Mouse (Mus musculus) hindbrain, embryonic 10.5 days (tissue): ENCODE measurements around the gene Card19. TPM values are rescaled to one million over a fixed set of nuclear protein-coding genes. Genes with fewer than 3 reads are reported as not detected.

Source experiments
- DNase-seq: peaks from one replicate; pipeline ENCODE4 v3.0.0-alpha.2; 2017; ENCODE audit warnings: low spot score
- H3K27ac ChIP-seq: fragments of 300-500 bp; sonication (generic); 2 replicates; pipeline ENCODE4 v1.5.1; 2016; ENCODE audit warnings: mild to moderate bottlenecking, moderate library complexity
- H3K27me3 ChIP-seq: fragments of 300-500 bp; sonication (generic); 2 replicates; pipeline ENCODE4 v1.6.1; 2016; ENCODE audit warnings: mild to moderate bottlenecking; ENCODE audit not compliant: poor library complexity, insufficient read depth, severe bottlenecking
- H3K36me3 ChIP-seq: fragments of 300-500 bp; sonication (generic); 2 replicates; pipeline ENCODE4 v1.6.1; 2016; ENCODE audit warnings: mild to moderate bottlenecking, moderate library complexity
- H3K4me1 ChIP-seq: fragments of 300-500 bp; sonication (generic); replicated peaks from 2 replicates; pipeline ENCODE4 v1.6.1; 2016; ENCODE audit warnings: mild to moderate bottlenecking
- H3K4me3 ChIP-seq: fragments of 300-500 bp; sonication (generic); 2 replicates; pipeline ENCODE4 v1.5.1; 2016; ENCODE audit warnings: mild to moderate bottlenecking, moderate library complexity
- H3K9me3 ChIP-seq: fragments of 300-500 bp; sonication (generic); 2 replicates; pipeline ENCODE4 v1.6.1; 2016; ENCODE audit warnings: mild to moderate bottlenecking, moderate library complexity
- WGBS: fragments of 180-500 bp; shearing (Covaris S2); methylation state at CpG from one replicate; pipeline ENCODE4 v1.1.7; 2016; 5-methylcytosine and 5-hydroxymethylcytosine counted together
- polyA plus RNA-seq: library from polyadenylated mRNA; unstranded; fragments of >200 nt; fragmentation: Nextera tagmentation; extraction: Ambion mirVana; gene quantifications from 2 replicates; pipeline ENCODE4 v1.2.1, GENCODE M21; 2016

Gene Card19
- polyA plus RNA-seq, 1 experiment from 2014 or later: 25.8 TPM

- no peak overlapping the region for H3K27ac ChIP-seq
- peaks cover 16% of the 10 kb centered on the region for H3K27me3 ChIP-seq
- no peaks in the 10 kb centered on the region for H3K9me3 ChIP-seq
- no peak for DNase-seq
- no peak overlapping the region for H3K4me3 ChIP-seq
- WGBS: 92% methylated on average over 7 of the region's 7 CpGs
- peaks cover 13% of the 10 kb centered on the region for H3K4me1 ChIP-seq
- no peaks in the 10 kb centered on the region for H3K36me3 ChIP-seq
Observed at GRCm38 (mm10) chr13:49172335-49172734, 43.5 kb downstream of the Card19 start.

DNA sequence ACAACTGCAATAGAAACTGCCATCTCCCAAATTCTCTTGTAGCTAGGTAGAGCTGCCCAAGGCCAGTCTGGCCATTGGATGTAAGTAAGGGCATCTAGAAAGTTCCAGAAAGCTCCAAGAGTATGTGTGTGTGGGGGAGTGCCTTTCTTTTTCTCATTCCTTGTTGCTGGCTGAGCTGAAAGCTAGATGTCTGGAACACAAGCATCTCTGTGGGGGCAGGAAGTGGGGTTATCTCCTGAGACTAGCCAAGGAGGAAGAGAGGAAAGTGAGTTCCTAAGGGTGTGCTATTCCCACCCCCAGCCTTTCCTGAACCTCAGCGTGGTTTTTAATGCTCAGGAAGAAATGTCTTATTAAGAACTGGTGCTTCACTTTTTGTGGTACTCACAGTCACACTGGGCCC is 44.1 kb downstream of the Card19 start:
- no peaks in the 10 kb centered on the region for H3K36me3 ChIP-seq
- no peak overlapping the region for H3K4me3 ChIP-seq
- WGBS: 75% methylated on average over 1 of the region's 1 CpGs
- no peak for DNase-seq
- H3K27ac ChIP-seq: no peak overlapping the region
- peaks cover 16% of the 10 kb centered on the region for H3K27me3 ChIP-seq
- H3K9me3 ChIP-seq: no peaks in the 10 kb centered on the region
- H3K4me1 ChIP-seq: peaks cover 13% of the 10 kb centered on the region

- WGBS: 90% methylated on average over 11 of the region's 11 CpGs
Observed at GRCm38 (mm10) chr13:49170623-49171022, 45.2 kb downstream of the Card19 start.

DNA sequence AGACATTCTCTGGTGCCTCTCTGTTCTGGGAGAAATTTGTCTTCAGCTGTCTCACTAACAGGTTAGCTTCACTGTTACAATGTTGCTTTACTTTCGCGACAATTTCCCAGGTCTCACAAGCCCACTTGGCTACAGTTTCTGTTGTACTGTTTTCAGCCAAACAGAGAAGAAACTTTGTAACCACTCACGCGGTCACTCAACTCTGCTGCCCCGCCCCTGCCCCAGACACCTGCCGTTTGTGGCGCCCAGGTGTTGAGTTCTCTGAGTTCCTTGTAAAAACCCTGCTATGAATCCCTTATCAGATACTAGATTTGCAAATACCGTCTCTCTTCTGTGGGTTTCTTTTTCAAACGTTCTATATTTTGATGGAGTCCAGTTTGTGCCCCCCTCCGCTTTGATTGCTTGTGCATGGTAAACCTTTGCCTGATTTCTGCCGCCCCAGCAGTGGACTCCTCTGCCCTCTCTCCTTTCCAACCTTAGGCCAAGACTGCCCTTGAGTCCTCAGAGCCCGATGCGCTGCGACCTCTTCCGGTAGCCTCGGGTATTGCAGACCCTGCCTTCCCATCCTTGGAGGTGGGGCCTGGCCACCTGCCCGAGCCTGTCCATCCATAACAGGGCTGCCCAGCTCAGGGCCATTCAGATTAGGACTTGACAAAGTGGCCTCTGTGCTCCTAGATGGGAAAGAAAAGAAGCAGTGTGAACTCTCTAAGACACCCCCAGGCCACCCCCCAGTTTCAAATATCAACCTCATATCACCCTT is 46.2 kb downstream of the Card19 start:
- DNase-seq: peak; percentile 85
- Histone ChIP-seq H3K36me3 (no peaks in the 10 kb centered on the region), H3K9me3 (no peaks in the 10 kb centered on the region), H3K4me3 (no peak overlapping the region), H3K27me3 (peaks cover 16% of the 10 kb centered on the region), H3K4me1 (peaks cover 13% of the 10 kb centered on the region), H3K27ac (no peak overlapping the region)
- WGBS: 17% methylated on average over 17 of the region's 17 CpGs

More at GRCm38 (mm10) chr13:49170623-49171022, 45.2 kb downstream of the Card19 start:
- Histone ChIP-seq H3K9me3 (no peaks in the 10 kb centered on the region), H3K27ac (no peak overlapping the region), H3K4me1 (peaks cover 13% of the 10 kb centered on the region), H3K36me3 (no peaks in the 10 kb centered on the region), H3K27me3 (peaks cover 16% of the 10 kb centered on the region), H3K4me3 (no peak overlapping the region)
- DNase-seq: no peak

DNA sequence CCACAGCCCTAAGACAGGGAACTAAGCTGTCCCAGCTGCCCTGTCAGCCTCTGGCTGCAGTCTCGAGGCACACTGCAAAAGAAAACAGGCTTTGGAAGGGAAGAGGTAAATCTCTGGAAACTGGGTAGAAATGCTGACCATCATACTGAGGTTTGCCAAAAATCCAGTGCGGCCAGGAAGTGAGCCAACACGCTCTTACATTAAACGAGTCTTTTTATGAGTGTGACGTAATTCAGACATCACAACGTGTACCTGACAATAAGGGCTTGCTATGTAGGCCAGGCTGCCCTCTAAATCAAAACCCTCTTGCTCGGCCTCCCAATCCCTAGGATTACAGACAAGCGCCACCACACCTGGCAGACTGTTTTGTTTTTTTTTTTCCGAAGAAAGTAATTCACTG is 48.8 kb downstream of the Card19 start:
- WGBS: 81% methylated on average over 9 of the region's 9 CpGs

DNA sequence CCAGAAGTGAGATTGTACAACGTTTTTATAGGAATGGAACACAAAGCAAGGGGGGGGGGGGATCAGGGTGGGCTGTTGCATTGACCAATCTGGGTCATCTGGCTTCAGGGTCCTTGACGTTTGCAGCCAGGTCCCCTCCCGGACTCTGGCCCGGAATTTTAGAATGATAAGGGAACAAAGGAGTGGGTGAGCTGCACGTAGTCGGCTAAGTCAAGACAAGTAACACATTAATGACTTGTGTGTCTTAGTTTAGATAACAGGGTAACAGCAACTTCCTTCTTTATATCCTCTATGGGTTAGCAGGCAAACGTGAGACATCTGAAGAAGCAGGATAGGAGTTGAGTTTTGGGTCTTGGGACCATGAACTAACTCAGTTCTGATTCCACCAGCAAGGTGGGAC is 52.2 kb downstream of the Card19 start:
- Histone ChIP-seq H3K4me1 (no peaks in the 10 kb centered on the region), H3K36me3 (no peaks in the 10 kb centered on the region), H3K4me3 (no peak overlapping the region), H3K9me3 (no peaks in the 10 kb centered on the region), H3K27me3 (no peaks in the 10 kb centered on the region), H3K27ac (no peak overlapping the region)
- DNase-seq: no peak
- 81% methylated on average over 7 of the region's 7 CpGs for WGBS

More for the DNA sequence above, 48.8 kb downstream of the Card19 start:
- Histone ChIP-seq H3K36me3 (no peaks in the 10 kb centered on the region), H3K4me3 (no peak overlapping the region), H3K4me1 (peaks cover 1% of the 10 kb centered on the region; the same call in 1 of the 2 replicates), H3K9me3 (no peaks in the 10 kb centered on the region), H3K27me3 (peaks cover 9% of the 10 kb centered on the region; the same call in 1 of the 2 replicates), H3K27ac (no peak overlapping the region)
- DNase-seq: no peak

DNA sequence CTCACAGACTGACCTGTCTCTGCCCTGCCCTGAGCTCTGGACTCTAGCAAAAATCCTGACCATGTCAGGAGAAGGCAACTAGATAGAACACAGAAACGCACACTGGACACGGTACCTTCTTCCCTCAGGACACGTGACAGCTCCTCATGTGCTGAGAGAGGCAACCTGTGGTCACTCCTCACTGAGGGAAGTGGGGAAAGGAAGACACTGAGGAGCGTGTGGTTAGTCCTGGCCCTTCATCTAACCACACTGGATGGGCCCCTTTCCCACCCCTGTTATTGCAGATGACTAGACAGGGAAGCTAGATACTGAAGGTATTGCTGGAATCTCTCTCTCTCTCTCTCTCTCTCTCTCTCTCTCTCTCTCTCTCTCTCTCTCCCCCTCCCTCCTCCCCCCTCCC is 53.1 kb downstream of the Card19 start:
- no peak for DNase-seq
- 87% methylated on average over 4 of the region's 4 CpGs for WGBS
- Histone ChIP-seq H3K4me1 (no peaks in the 10 kb centered on the region), H3K27me3 (no peaks in the 10 kb centered on the region), H3K36me3 (no peaks in the 10 kb centered on the region), H3K9me3 (no peaks in the 10 kb centered on the region), H3K27ac (no peak overlapping the region), H3K4me3 (no peak overlapping the region)

DNA sequence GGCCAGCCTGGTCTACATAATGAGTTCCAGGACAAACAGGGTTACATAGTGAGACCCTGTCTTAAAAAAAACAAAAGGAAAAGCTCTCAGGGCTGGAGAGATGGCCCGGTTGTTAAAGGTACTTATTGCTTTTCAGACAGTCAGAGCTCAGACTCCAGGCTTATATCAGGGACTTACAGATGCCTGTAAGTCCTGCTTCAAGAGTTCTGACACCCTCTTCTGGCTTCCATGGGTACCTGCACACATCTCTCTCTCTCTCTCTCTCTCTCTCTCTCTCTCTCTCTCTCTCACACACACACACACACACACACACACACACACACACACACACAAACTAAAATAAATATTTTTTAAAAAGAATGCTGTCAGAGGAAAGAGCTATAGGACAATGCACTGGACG is 54.6 kb downstream of the Card19 start:
- H3K9me3 ChIP-seq: 0 out of 2 replicates have a peak, but pooled peaks cover 5% of the 10 kb centered on the region
- H3K4me1 ChIP-seq: no peaks in the 10 kb centered on the region
- H3K36me3 ChIP-seq: no peaks in the 10 kb centered on the region
- no peak overlapping the region for H3K27ac ChIP-seq
- WGBS: 70% methylated on average over 2 of the region's 2 CpGs
- no peaks in the 10 kb centered on the region for H3K27me3 ChIP-seq
- DNase-seq: no peak
- H3K4me3 ChIP-seq: no peak overlapping the region

DNA sequence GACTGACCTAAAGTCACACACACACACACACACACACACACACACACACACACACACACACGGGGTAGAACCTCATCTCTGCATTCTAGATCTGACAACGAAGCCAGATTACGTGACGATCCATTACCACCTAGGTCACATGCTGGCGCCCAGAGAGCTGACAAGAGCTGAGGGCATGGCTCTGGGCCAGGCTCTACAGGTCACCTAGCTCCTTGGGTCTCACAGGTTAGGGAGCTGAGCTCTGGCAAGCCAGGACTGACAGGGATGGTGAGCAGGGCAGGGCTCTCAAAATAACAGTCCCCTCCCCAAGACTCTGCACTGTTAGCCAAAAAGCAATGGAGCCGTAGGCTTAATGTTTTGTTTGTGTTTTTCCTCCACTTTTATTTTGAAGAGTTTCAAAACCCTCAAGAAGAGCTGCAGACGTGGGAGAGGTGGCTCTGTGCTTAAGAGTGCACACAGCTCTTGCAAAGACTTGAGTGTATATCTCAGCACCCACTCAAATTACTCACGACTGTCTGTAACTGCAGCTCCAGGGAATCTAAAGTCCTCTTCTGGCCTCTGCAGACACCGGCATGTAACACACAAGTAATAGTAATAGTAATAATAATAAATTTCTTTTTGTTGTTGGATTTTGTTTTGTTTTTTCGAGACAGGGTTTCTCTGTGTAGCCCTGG is 57.7 kb downstream of the Card19 start:
- no peak overlapping the region for H3K4me3 ChIP-seq
- H3K27me3 ChIP-seq: no peaks in the 10 kb centered on the region
- H3K9me3 ChIP-seq: 0 out of 2 replicates have a peak, but pooled peaks cover 5% of the 10 kb centered on the region
- H3K4me1 ChIP-seq: no peaks in the 10 kb centered on the region
- H3K36me3 ChIP-seq: no peaks in the 10 kb centered on the region
- no peak overlapping the region for H3K27ac ChIP-seq
- 84% methylated on average over 10 of the region's 10 CpGs for WGBS
- DNase-seq: no peak

GRCm38 (mm10) chr13:49156645-49157044 is 59.2 kb downstream of the Card19 start:
- no peak overlapping the region for H3K27ac ChIP-seq
- WGBS: 76% methylated on average over 4 of the region's 4 CpGs
- no peak for DNase-seq
- no peaks in the 10 kb centered on the region for H3K36me3 ChIP-seq
- no peaks in the 10 kb centered on the region for H3K4me1 ChIP-seq
- no peaks in the 10 kb centered on the region for H3K27me3 ChIP-seq
- no peak overlapping the region for H3K4me3 ChIP-seq
- 0 out of 2 replicates have a peak, but pooled peaks cover 5% of the 10 kb centered on the region for H3K9me3 ChIP-seq

- WGBS: 74% methylated on average over 7 of the region's 7 CpGs
Observed at GRCm38 (mm10) chr13:49154621-49155020, 61.2 kb downstream of the Card19 start.

DNA sequence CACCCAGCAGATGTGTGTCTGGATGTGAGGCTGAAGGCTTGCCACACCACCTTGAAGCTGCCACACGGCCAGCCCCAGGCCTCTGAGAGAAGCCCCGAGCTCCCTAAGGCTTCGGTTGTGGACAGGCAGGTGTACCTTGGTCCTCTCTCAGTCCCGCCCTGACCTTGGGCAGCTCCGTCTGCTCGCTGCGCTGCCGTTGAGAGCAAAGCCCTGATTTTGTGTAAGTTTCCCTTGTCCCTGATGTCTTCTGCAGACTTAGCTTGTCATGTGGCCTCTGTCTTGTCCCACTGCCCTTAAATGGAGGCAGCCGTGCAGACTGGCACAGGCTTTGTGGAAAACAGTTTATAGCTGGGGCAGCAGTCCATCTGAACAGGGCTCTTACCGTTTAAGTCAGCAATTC is 61.8 kb downstream of the Card19 start:
- 83% methylated on average over 10 of the region's 10 CpGs for WGBS
- no peak for DNase-seq
- no peak overlapping the region for H3K4me3 ChIP-seq
- H3K36me3 ChIP-seq: no peaks in the 10 kb centered on the region
- H3K4me1 ChIP-seq: no peaks in the 10 kb centered on the region
- 0 out of 2 replicates have a peak, but pooled peaks cover 5% of the 10 kb centered on the region for H3K9me3 ChIP-seq
- peaks cover 22% of the 10 kb centered on the region for H3K27me3 ChIP-seq
- H3K27ac ChIP-seq: no peak overlapping the region

More at GRCm38 (mm10) chr13:49154621-49155020, 61.2 kb downstream of the Card19 start:
- Histone ChIP-seq H3K4me1 (no peaks in the 10 kb centered on the region), H3K9me3 (0 out of 2 replicates have a peak, but pooled peaks cover 5% of the 10 kb centered on the region), H3K27me3 (peaks cover 16% of the 10 kb centered on the region), H3K36me3 (no peaks in the 10 kb centered on the region), H3K27ac (no peak overlapping the region), H3K4me3 (no peak overlapping the region)
- DNase-seq: no peak
